Mouse (Mus musculus): ENCODE results near the gene Erg28. TPM values are rescaled to one million over a fixed set of nuclear protein-coding genes. Genes with fewer than 3 reads are reported as not detected.

Gene Erg28
- polyA plus RNA-seq, 1 experiment from 2014 or later: 121 TPM

- H3K4me2 ChIP-seq (replicated peaks; ENCODE audit: low read depth, low read length): no peak overlapping the region
- H3K9ac ChIP-seq (ENCODE audit: low read depth, low read length): no peak overlapping the region
- no peaks in the 10 kb centered on the region for H3K27me3 ChIP-seq (ENCODE audit: control insufficient read depth, insufficient read depth, low read length)
- H3K36me3 ChIP-seq (ENCODE audit: control insufficient read depth, insufficient read depth, low read length): no peaks in the 10 kb centered on the region
- ATAC-seq (ENCODE audit: low FRiP score) (no peak), DNase-seq (ENCODE audit: low spot score) (no peak)
- no peak overlapping the region for H3K27ac ChIP-seq (ENCODE audit: low read depth, low read length)
- no peaks in the 10 kb centered on the region for H3K4me1 ChIP-seq (replicated peaks; ENCODE audit: control insufficient read depth, insufficient read depth, low read length)
- H3K4me3 ChIP-seq (ENCODE audit: low read depth, low read length): no peak overlapping the region
- 90% methylated on average over 1 of the region's 1 CpGs for WGBS
- no peaks in the 10 kb centered on the region for H3K9me3 ChIP-seq (ENCODE audit: control insufficient read depth, low read length)
These were observed 29.9 kb upstream of the Erg28 start for GRCm38 (mm10) chr12:85854271-85854670.

GRCm38 (mm10) chr12:85853836-85854235, 29.5 kb upstream of the Erg28 start:
- ATAC-seq (ENCODE audit: low FRiP score): no peak
- H3K36me3 ChIP-seq (ENCODE audit: control insufficient read depth, insufficient read depth, low read length): no peaks in the 10 kb centered on the region

GRCm38 (mm10) chr12:85850661-85851060, 26.3 kb upstream of the Erg28 start:
- no peaks in the 10 kb centered on the region for H3K9me3 ChIP-seq (ENCODE audit: control insufficient read depth, low read length)
- no peak for ATAC-seq (ENCODE audit: low FRiP score)
- H3K9ac ChIP-seq (ENCODE audit: low read depth, low read length): no peak overlapping the region
- no peak overlapping the region for H3K4me3 ChIP-seq (ENCODE audit: low read depth, low read length)
- 86% methylated on average over 8 of the region's 8 CpGs for WGBS
- H3K27ac ChIP-seq (ENCODE audit: low read depth, low read length): no peak overlapping the region
- no peak for DNase-seq (ENCODE audit: low spot score)
- H3K4me2 ChIP-seq (replicated peaks; ENCODE audit: low read depth, low read length): no peak overlapping the region
- H3K36me3 ChIP-seq (ENCODE audit: control insufficient read depth, insufficient read depth, low read length): no peaks in the 10 kb centered on the region
- no peaks in the 10 kb centered on the region for H3K27me3 ChIP-seq (ENCODE audit: control insufficient read depth, insufficient read depth, low read length)
- no peaks in the 10 kb centered on the region for H3K4me1 ChIP-seq (replicated peaks; ENCODE audit: control insufficient read depth, insufficient read depth, low read length)

More at GRCm38 (mm10) chr12:85853836-85854235, 29.5 kb upstream of the Erg28 start:
- Histone ChIP-seq H3K27ac (ENCODE audit: low read depth, low read length) (no peak overlapping the region), H3K27me3 (ENCODE audit: control insufficient read depth, insufficient read depth, low read length) (no peaks in the 10 kb centered on the region), H3K4me2 (replicated peaks; ENCODE audit: low read depth, low read length) (no peak overlapping the region), H3K4me3 (ENCODE audit: low read depth, low read length) (no peak overlapping the region), H3K4me1 (replicated peaks; ENCODE audit: control insufficient read depth, insufficient read depth, low read length) (no peaks in the 10 kb centered on the region), H3K9ac (ENCODE audit: low read depth, low read length) (no peak overlapping the region), H3K9me3 (ENCODE audit: control insufficient read depth, low read length) (no peaks in the 10 kb centered on the region)
- DNase-seq (ENCODE audit: low spot score): no peak
- WGBS: 92% methylated on average over 4 of the region's 4 CpGs

- WGBS: 82% methylated on average over 7 of the region's 7 CpGs
- Histone ChIP-seq H3K27ac (ENCODE audit: low read depth, low read length) (no peak overlapping the region), H3K4me1 (replicated peaks; ENCODE audit: control insufficient read depth, insufficient read depth, low read length) (no peaks in the 10 kb centered on the region), H3K4me3 (ENCODE audit: low read depth, low read length) (no peak overlapping the region), H3K9me3 (ENCODE audit: control insufficient read depth, low read length) (no peaks in the 10 kb centered on the region), H3K4me2 (replicated peaks; ENCODE audit: low read depth, low read length) (no peak overlapping the region), H3K9ac (ENCODE audit: low read depth, low read length) (no peak overlapping the region), H3K27me3 (ENCODE audit: control insufficient read depth, insufficient read depth, low read length) (no peaks in the 10 kb centered on the region), H3K36me3 (ENCODE audit: control insufficient read depth, insufficient read depth, low read length) (no peaks in the 10 kb centered on the region)
- ATAC-seq (ENCODE audit: low FRiP score): no peak
- peak; percentile 10 for DNase-seq (ENCODE audit: low spot score)
These were observed 24.0 kb upstream of the Erg28 start for GRCm38 (mm10) chr12:85848164-85848958.

- Histone ChIP-seq H3K27me3 (ENCODE audit: control insufficient read depth, insufficient read depth, low read length) (no peaks in the 10 kb centered on the region; the same call in 1 of the 2 replicates), H3K27ac (ENCODE audit: low read depth, low read length) (no peak overlapping the region), H3K9me3 (ENCODE audit: control insufficient read depth, low read length) (no peaks in the 10 kb centered on the region), H3K4me3 (ENCODE audit: low read depth, low read length) (no peak overlapping the region), H3K4me2 (replicated peaks; ENCODE audit: low read depth, low read length) (no peak overlapping the region), H3K4me1 (replicated peaks; ENCODE audit: control insufficient read depth, insufficient read depth, low read length) (no peaks in the 10 kb centered on the region), H3K36me3 (ENCODE audit: control insufficient read depth, insufficient read depth, low read length) (no peaks in the 10 kb centered on the region), H3K9ac (ENCODE audit: low read depth, low read length) (no peak overlapping the region)
- DNase-seq (ENCODE audit: low spot score): no peak
- WGBS: 91% methylated on average over 12 of the region's 12 CpGs
- no peak for ATAC-seq (ENCODE audit: low FRiP score)
These were observed 15.1 kb upstream of the Erg28 start for GRCm38 (mm10) chr12:85839371-85840000.

GRCm38 (mm10) chr12:85837765-85838164, 13.4 kb upstream of the Erg28 start:
- no peaks in the 10 kb centered on the region for H3K4me1 ChIP-seq (replicated peaks; ENCODE audit: control insufficient read depth, insufficient read depth, low read length)
- no peak overlapping the region for H3K4me3 ChIP-seq (ENCODE audit: low read depth, low read length)
- H3K9me3 ChIP-seq (ENCODE audit: control insufficient read depth, low read length): no peaks in the 10 kb centered on the region
- ATAC-seq (ENCODE audit: low FRiP score) (no peak), DNase-seq (ENCODE audit: low spot score) (no peak)
- no peaks in the 10 kb centered on the region; the same call in 1 of the 2 replicates for H3K27me3 ChIP-seq (ENCODE audit: control insufficient read depth, insufficient read depth, low read length)
- 86% methylated on average over 2 of the region's 2 CpGs for WGBS
- H3K36me3 ChIP-seq (ENCODE audit: control insufficient read depth, insufficient read depth, low read length): no peaks in the 10 kb centered on the region
- H3K27ac ChIP-seq (ENCODE audit: low read depth, low read length): no peak overlapping the region
- no peak overlapping the region for H3K4me2 ChIP-seq (replicated peaks; ENCODE audit: low read depth, low read length)
- no peak overlapping the region for H3K9ac ChIP-seq (ENCODE audit: low read depth, low read length)

- 83% methylated on average over 2 of the region's 2 CpGs for WGBS
- DNase-seq (ENCODE audit: low spot score) (no peak), ATAC-seq (ENCODE audit: low FRiP score) (no peak)
- no peak overlapping the region for H3K4me3 ChIP-seq (ENCODE audit: low read depth, low read length)
- no peak overlapping the region for H3K27ac ChIP-seq (ENCODE audit: low read depth, low read length)
- no peaks in the 10 kb centered on the region for H3K9me3 ChIP-seq (ENCODE audit: control insufficient read depth, low read length)
- H3K27me3 ChIP-seq (ENCODE audit: control insufficient read depth, insufficient read depth, low read length): no peaks in the 10 kb centered on the region
- H3K36me3 ChIP-seq (ENCODE audit: control insufficient read depth, insufficient read depth, low read length): no peaks in the 10 kb centered on the region
- H3K9ac ChIP-seq (ENCODE audit: low read depth, low read length): no peak overlapping the region
- H3K4me1 ChIP-seq (replicated peaks; ENCODE audit: control insufficient read depth, insufficient read depth, low read length): no peaks in the 10 kb centered on the region
- H3K4me2 ChIP-seq (replicated peaks; ENCODE audit: low read depth, low read length): no peak overlapping the region
These were observed 10.2 kb upstream of the Erg28 start for GRCm38 (mm10) chr12:85834543-85834942.

- Histone ChIP-seq H3K9me3 (ENCODE audit: control insufficient read depth, low read length) (no peaks in the 10 kb centered on the region), H3K36me3 (ENCODE audit: control insufficient read depth, insufficient read depth, low read length) (no peaks in the 10 kb centered on the region), H3K4me2 (replicated peaks; ENCODE audit: low read depth, low read length) (no peak overlapping the region), H3K4me3 (ENCODE audit: low read depth, low read length) (no peak overlapping the region), H3K27ac (ENCODE audit: low read depth, low read length) (no peak overlapping the region), H3K9ac (ENCODE audit: low read depth, low read length) (no peak overlapping the region), H3K4me1 (replicated peaks; ENCODE audit: control insufficient read depth, insufficient read depth, low read length) (no peaks in the 10 kb centered on the region), H3K27me3 (ENCODE audit: control insufficient read depth, insufficient read depth, low read length) (no peaks in the 10 kb centered on the region)
- ATAC-seq (ENCODE audit: low FRiP score) (no peak), DNase-seq (ENCODE audit: low spot score) (no peak)
- 95% methylated on average over 3 of the region's 3 CpGs for WGBS
These were observed 6.3 kb upstream of the Erg28 start for GRCm38 (mm10) chr12:85830691-85831090.

GRCm38 (mm10) chr12:85829866-85830265, 5.5 kb upstream of the Erg28 start:
- Histone ChIP-seq H3K4me2 (replicated peaks; ENCODE audit: low read depth, low read length) (no peak overlapping the region), H3K27me3 (ENCODE audit: control insufficient read depth, insufficient read depth, low read length) (no peaks in the 10 kb centered on the region), H3K9me3 (ENCODE audit: control insufficient read depth, low read length) (no peaks in the 10 kb centered on the region), H3K4me3 (ENCODE audit: low read depth, low read length) (no peak overlapping the region), H3K9ac (ENCODE audit: low read depth, low read length) (no peak overlapping the region), H3K27ac (ENCODE audit: low read depth, low read length) (no peak overlapping the region), H3K4me1 (replicated peaks; ENCODE audit: control insufficient read depth, insufficient read depth, low read length) (no peaks in the 10 kb centered on the region), H3K36me3 (ENCODE audit: control insufficient read depth, insufficient read depth, low read length) (no peaks in the 10 kb centered on the region)
- WGBS: 92% methylated on average over 3 of the region's 3 CpGs
- no peak for DNase-seq (ENCODE audit: low spot score)
- no peak for ATAC-seq (ENCODE audit: low FRiP score)

All from hindbrain, embryonic 11.5 days (tissue).